Mouse (Mus musculus): ENCODE measurements at regions not wholly inside any gene's neighbourhood (a gene's known extent, or its start where the extent isn't known, plus 50 kb on each side); places are given as distances from the start of the nearest gene placed in this dataset.
"Not testable (repeated sequence)": the region's sequence is repeated elsewhere in the genome, so short reads cannot be mapped to it uniquely, and the experiment has no call there.

DNA sequence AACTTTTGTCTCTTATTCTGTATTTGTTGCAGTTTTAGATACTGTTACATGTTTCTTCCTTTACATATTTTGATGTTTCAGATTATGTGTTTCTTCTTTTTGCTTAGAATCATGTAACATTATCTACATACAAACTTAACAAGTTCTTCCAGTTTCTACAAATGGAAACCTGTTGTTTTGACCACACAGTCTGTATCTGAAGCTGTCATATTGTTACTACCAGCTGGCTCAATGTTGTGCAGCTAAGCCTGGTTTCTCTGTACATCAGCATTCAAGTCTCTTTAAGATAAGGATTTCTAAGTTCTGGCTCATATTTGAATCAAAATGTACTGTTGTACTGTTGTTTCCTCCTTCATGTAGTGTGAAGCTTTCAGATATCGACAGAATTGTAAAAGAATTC lies 65.4 kb upstream of the Vps41 start:
- intact Hi-C loops (cut with DNase I) = no loop called here
- DNase-seq = no peak

GRCm38 (mm10) chr13:18614763-18615616 lies 102.1 kb upstream of the Vps41 start:
- intact Hi-C loops (cut with DNase I) = no loop called here
- no peak for DNase-seq

- DNase-seq = no peak
- intact Hi-C loops (cut with DNase I) = no loop called here
Observed at GRCm38 (mm10) chr13:18580718-18581550, 136.2 kb upstream of the Vps41 start.

DNA sequence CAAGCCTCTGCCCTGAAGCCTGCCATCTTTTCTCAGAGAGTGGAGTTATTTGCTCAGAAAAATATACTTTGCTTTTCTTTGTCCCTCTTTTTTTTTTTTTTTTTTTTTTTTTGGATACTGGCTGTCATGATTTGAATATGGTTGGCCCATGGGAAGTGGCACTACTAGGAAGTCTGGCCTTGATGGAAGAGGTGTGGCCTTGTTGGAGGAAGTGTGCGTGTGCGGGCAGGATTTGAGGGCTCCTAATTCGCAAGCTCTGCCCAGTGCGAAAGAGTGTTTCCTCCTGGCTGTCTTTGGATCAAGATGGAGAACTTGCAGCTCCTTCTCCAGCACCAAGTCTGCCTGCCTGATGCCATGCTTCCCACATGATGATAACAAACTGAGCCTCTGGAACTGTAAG lies 141.1 kb upstream of the Vps41 start:
- no peak for DNase-seq
- intact Hi-C loops (cut with DNase I) = no loop called here

DNA sequence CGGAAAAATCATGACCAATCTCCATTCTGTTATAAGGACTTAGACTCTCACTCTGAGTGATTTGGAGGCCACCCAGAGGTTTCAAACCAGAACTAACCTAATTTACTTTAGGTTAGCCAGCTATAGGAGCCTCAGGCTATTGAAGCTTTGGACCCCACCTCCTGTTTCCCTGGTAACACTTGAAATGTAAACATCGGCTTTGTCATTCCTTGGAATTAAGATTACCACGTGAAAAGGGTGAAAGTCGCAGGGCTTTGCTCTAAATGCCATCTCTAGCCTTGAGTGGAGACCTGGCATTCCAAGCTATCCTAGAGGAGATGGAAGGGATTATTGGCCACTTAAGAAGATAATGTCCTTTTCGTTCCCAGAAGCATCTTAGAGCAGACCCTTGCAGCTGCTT lies 141.5 kb upstream of the Vps41 start:
- no peak for DNase-seq
- intact Hi-C loops (cut with DNase I) = no loop called here

GRCm38 (mm10) chr13:18542032-18542431 lies 144.5 kb upstream of the Pou6f2 start:
- intact Hi-C loops (cut with DNase I); DNase-seq: not testable (repeated sequence)

DNA sequence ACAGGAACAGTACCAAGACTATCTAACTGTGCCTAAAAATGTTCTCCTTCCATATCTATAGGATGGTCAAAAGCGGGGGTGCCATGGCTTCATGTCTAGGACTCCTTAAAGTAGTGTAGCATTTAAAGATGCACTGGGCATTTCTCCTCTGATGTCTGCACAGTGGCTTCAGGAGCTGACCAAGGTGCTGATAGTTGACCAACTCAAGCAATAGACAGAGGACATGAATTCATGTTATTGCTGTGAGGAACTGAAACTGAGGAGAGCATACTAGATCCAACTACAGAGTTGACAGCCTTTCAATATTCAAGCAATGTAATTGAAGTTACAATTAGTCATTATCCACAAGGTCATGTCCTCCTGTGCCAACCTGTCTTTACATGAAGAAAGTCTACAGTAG lies 133.0 kb upstream of the Pou6f2 start:
- peak; percentile 7 to 25 for DNase-seq
- intact Hi-C loops (cut with DNase I) = no loop called here

DNA sequence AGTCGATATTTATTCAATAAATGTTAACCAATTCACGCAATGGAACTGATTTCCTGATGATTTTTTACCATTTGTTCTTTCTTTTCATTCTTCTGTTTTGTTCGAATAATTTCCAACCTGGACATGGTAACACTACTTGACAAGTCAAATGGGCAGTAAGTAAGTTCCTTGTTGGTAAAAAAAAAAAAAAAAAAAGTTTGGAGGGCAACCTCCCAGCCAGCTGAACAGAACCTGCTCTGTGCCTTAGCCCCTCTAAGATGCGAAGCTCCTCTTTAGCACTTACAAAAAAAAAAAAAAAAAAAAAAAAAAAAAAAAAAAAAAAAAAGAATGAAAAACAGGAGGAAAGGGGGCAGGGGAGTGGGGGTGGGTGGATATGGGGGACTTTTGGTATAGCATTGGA lies 100.7 kb upstream of the Pou6f2 start:
- intact Hi-C loops (cut with DNase I) = no loop called here
- DNase-seq = no peak

GRCm38 (mm10) chr13:18497582-18498157 lies 100.2 kb upstream of the Pou6f2 start:
- intact Hi-C loops (cut with DNase I) = no loop called here

GRCm38 (mm10) chr13:18495021-18495811 lies 97.7 kb upstream of the Pou6f2 start:
- intact Hi-C loops (cut with DNase I) = no loop called here
- DNase-seq = no peak

More at GRCm38 (mm10) chr13:18497582-18498157, 100.2 kb upstream of the Pou6f2 start:
- no peak for DNase-seq

DNA sequence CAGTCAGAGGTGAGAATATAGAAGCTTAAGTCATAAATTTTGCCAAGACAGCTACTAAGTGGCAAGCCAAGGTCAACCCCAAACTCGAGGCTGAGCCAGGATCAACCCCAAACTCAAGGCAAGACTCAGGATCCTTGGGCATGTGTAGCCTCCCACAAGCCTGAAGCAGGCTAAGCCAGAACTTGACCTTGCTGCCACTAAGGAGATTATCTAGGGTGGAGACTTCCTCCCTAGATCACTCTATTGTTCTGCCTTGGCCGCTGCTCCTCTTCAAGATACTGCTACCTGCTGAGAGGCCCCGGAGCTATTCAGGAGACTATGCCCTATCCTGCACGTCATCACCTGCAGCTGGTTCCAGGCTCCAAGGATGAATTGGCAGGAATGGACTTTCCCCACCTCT lies 88.3 kb upstream of the Pou6f2 start:
- intact Hi-C loops (cut with DNase I); DNase-seq: not testable (repeated sequence)

GRCm38 (mm10) chr13:18485080-18485479 lies 87.6 kb upstream of the Pou6f2 start:
- intact Hi-C loops (cut with DNase I) = no loop called here
- DNase-seq = no peak

GRCm38 (mm10) chr13:18476311-18476710 lies 78.8 kb upstream of the Pou6f2 start:
- intact Hi-C loops (cut with DNase I) = no loop called here
- DNase-seq = no peak

DNA sequence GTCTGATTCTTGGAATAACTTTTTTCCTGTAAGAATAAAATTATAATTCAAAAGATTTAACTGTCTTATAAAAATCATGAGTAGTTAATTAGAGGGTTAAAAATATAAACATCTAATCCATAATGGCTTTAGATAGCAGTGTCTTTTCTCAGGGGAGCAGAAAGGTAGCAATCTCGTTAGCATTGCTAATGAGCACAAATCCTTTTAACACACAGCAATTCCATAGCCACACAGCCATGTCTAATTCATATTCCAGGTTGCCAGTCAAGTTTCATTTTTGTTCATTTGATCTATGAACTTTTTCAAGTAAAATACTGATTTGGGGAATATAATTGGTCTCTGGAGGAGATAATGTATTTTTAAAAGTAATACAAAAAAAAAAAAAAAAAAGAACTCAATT lies 74.0 kb upstream of the Pou6f2 start:
- no peak for DNase-seq
- intact Hi-C loops (cut with DNase I) = no loop called here

DNA sequence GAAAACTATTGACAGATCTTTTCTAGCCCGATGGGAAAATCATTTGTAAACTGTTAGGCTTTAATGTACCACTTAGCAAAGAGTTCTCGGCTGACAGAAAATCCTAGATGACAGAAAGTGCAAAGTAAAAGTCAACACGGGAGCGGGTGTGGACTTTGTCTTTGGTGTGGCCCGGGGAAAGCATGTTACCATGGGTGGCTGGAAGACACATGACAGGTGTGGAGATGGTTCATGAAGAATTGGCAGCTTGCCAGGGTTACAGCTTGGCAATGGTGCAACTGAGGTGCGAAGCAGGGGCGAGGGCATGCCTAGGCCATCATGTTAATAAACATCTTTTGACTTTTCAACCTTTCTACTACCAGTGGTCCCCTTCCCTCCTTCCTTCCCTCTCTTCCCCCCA lies 68.4 kb upstream of the Pou6f2 start:
- no peak for DNase-seq
- intact Hi-C loops (cut with DNase I) = no loop called here

DNA sequence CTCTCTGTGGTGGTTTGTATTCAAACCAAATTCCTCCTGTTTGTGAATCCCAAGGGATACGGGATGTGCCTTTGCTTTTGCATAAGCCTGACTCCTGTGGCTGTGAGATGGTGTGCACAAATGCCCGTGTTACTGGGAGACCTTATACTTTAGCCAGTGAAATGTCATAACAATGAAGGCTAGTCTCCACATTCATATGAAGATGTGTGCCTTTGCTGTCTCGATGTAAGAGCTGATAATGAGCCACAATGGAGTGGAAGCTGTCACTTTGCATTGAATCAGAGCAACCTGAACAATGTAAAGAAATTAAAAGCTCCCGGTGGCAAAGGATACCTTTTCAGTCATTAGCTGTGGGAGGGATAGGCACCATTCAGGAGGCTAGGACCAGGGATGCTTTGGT lies 64.7 kb upstream of the Pou6f2 start:
- intact Hi-C loops (cut with DNase I) = no loop called here

GRCm38 (mm10) chr13:18457337-18458236 lies 60.1 kb upstream of the Pou6f2 start:
- DNase-seq = no peak
- intact Hi-C loops (cut with DNase I) = no loop called here

More for the DNA sequence above, 64.7 kb upstream of the Pou6f2 start:
- DNase-seq = no peak
